Mouse (Mus musculus) G1E (cell line): ENCODE data around the gene Zfp541.

Source experiments
- CTCF ChIP-seq: IDR thresholded peaks from 2 replicates; pipeline ENCODE4 v1.5.1; 2012; ENCODE audit warnings: low read depth, low read length, inconsistent platforms, mixed read lengths
- GATA1 ChIP-seq: IDR thresholded peaks from 2 replicates; pipeline ENCODE4 v1.6.1; 2012; ENCODE audit warnings: borderline replicate concordance, low read length, inconsistent platforms, mixed read lengths
- POLR2AphosphoS5 ChIP-seq: IDR thresholded peaks from 2 replicates; pipeline ENCODE4 v1.6.1; 2012; ENCODE audit warnings: low read depth, low read length, inconsistent platforms; ENCODE audit not compliant: insufficient replicate concordance
- TAL1 ChIP-seq: conservative IDR thresholded peaks from 2 replicates; pipeline ENCODE4 v1.6.1; 2012; ENCODE audit warnings: low read depth, low read length, inconsistent platforms, mixed read lengths

- TF ChIP-seq CTCF (no peak), GATA1 (no peak), POLR2AphosphoS5 (no peak), TAL1 (no peak)
Observed at GRCm38 (mm10) chr7:16018016-16018810, 43.4 kb upstream of the Zfp541 start.
